Mouse (Mus musculus) cerebellum, adult 18-20 months (tissue): ENCODE measurements around the gene Spaca3.

ENCODE experiments used
- DNase-seq, 2 experiments: peaks; one replicate each; pipeline ENCODE4 v3.0.0; 2021

Gene Spaca3

DNA sequence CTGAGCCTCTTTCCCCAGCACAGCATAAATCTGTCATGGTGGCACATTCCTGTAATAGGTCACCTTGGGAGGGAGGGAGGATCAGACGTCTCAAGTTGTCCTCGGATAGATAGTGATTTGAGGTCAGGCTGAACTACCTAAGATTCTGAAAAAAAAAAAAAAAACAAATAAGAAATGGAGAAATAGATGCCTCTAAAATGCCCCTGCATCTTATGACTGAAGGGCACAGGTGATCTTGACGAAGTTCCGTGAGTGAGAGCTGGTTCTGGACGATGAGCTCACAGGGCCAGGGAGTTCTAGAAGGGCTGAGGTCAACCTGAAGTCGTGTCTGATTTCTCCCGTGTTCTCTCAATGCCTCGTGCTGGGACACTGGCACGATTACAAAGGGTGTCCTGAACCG is at the start of gene Spaca3:
TSS of gene Spaca3 (plus strand) at position 301 of the 400 bp plus-strand sequence.
- DNase-seq, result no peak

- DNase-seq, result no peak
Measured at GRCm38 (mm10) chr11:80808551-80809070, 49.6 kb upstream of the Spaca3 start.

GRCm38 (mm10) chr11:80809666-80809992 is 48.5 kb upstream of the Spaca3 start:
- no peak for DNase-seq

GRCm38 (mm10) chr11:80809993-80810821 is 48.0 kb upstream of the Spaca3 start, which contains the start of gene Tmem98:
Tmem98 (plus strand) TSS chr11:80810175.
- DNase-seq, result peak; percentile 6 to 11

DNA sequence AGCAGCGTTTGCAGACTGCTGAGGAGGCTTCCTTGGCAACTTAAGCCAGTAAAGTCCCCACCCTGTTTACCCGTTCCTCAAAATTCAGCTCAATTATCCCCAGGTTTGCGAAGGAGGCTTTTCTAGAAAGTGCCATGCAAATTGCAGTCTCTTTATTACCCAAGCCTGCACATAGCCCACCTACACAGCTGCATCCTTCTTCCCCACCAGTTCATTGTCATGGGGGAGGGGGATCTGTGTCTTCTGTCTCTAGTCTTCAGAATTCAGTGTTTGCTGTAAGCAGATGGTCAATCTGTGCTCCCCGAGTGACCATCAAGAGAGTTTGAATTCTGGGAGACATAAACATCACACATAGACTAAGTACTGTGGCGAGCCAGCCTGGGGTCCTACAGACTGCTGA is 47.0 kb upstream of the Spaca3 start:
- DNase-seq, result no peak

DNA sequence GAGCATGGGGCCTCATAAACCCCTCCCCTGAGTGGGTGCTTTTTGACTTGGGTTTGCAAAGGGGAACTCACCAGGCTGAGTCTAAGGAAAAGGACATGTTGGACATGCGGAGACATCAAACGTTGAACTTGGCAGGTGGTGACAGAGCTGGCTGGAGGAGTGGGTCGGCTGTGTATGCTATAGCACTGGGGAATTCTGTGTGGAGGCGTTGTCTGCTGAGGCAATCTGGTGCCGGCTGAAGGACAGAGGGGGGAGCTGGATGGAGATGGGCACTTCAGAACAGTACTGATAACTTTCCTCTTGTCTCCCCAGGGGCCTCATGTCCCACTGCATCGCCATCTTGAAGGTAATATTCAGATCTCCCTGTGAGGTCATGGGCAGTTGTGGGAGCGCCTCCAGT is 42.8 kb upstream of the Spaca3 start:
- no peak for DNase-seq

DNA sequence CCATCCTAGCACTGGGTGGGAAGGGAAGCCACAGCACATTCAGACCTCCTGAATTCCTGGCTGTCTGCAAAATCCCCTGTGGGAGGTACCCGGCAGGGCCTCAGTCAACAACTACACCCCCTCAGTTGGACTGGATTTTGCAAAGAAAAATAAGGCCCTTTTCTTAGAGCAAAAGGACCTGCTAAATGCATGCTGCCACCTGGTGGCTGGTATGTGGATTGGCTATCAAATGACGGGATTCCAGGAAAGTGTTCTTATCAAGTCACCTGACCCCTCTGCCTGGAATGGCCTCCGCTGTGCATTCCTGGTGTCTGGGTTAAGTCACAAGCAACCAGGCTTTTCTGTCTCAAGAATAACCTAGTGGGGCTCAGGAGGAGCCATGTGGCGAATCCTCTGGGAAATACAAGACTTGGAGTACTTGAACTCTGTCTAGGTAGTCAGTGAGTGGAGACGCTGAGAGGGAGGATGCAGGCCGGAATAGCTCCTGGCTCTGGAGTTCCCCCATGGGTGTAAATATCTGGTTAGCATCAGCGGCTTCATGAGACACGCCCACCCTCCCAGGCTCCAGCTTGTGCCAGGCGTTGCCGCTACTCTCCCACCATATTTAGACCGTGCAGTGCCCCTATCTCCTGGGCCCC is 40.0 kb upstream of the Spaca3 start:
- DNase-seq, result peak; percentile 66 to 72

DNA sequence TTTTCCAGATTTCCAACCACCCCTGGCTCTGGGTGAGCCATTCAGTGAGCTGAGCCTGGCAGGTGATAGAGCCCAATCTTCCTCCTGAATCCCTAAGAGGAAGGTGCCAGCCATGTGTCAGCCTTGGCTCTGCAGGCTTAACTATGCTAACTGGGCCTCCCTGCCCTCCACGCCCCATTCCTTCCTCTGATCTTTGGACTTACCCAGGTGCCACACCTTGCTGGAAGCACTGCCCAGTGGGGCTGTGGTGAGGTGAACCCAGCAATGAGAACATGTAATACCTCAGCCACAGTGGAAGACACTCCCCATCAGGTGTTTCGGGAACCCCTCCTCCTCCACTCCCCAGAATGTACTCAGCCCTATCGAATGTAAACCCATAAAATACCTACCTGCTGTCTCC is 38.1 kb upstream of the Spaca3 start:
- no peak for DNase-seq

GRCm38 (mm10) chr11:80821296-80821695 is 36.9 kb upstream of the Spaca3 start:
- peak; percentile 24 to 33 for DNase-seq

- no peak for DNase-seq
Measured at GRCm38 (mm10) chr11:80821794-80822193, 36.4 kb upstream of the Spaca3 start.

DNA sequence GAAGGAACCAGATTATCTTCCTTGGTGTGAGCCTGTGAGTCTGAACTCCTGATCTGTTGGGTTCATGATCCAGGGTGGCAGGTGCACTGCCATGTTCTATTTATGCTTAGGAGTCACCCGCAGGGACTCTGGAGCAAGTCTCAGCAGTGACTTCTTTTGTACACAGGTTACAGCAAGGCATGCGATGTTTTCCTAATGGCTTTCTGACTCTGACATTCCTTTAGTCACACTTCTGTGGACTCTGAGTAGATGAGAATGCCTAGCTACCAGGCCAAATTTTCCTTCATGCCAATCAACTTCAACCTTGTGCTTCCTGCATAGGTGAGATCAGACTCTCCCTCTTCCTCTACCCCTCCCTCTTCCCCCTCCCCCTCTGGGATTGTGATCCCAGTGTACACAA is 22.8 kb upstream of the Spaca3 start:
- no peak for DNase-seq

- DNase-seq, result no peak
Measured at GRCm38 (mm10) chr11:80835841-80836240, 22.3 kb upstream of the Spaca3 start.

- DNase-seq, result no peak
Measured at GRCm38 (mm10) chr11:80838724-80839123, 19.4 kb upstream of the Spaca3 start.

DNA sequence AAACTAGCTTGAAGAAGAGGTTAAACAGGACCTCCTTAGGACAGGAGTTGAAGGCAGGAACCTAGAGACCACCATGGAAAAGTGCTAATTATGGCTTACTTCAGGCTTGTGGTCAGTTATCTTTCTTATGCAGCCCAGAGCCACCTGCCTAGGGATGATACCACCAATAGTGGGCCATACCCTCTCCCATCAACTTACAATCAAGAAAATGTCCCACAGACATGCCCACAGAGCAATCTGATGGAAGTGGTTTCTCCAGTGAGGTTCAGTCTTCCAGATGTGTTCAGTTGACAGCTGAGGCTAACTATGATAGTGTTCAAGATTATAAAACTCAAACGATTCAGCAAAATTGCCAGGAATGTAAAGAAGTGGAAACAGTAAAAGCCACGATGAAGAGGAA is 14.7 kb upstream of the Spaca3 start:
- no peak for DNase-seq

- DNase-seq, result no peak
Measured at GRCm38 (mm10) chr11:80845486-80845885, 12.7 kb upstream of the Spaca3 start.

- DNase-seq, result no peak
Measured at GRCm38 (mm10) chr11:80846115-80846514, 12.1 kb upstream of the Spaca3 start.

DNA sequence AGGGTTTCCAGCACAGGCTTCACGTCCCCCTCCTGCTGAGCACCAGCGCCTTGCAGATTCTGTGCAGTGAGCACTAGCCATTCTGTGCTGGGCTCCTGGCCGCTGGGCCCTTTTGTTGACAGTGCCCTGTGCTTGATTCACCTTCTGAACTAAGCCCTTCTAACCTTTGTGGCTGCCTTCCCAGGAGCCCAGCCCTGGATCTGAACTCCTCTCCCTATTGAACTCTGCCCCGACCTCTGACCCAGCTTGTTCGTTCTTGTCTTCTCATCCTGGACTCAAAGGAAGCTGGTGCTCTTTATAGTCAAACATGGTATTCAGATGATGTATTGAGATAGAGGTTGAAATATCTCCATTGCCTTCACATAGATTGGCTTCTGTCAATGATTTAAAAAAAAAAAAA is 10.0 kb upstream of the Spaca3 start:
- DNase-seq, result no peak

- DNase-seq, result no peak
Measured at GRCm38 (mm10) chr11:80851859-80852258, 6.3 kb upstream of the Spaca3 start.

- no peak for DNase-seq
Measured at GRCm38 (mm10) chr11:80853014-80853413, 5.2 kb upstream of the Spaca3 start.

DNA sequence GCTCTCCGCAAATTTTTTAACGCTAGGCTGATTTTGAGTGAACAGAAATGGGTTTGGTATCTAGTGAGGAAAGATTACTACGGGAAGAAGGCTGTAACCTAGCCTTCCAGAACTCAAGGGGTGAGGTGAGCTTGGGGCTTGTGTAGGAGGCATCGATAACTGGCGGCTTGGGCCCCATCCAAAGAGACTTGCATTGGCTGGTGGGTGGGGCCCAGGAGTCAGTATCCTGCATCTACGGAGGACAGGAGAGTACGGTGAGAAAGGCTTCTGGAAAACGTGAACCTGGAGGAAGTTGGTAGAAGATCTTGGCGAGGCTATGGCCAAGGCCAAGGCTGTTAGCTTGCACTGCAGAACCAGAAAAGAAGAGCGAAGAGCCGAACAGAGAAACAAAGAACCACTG is 3.7 kb upstream of the Spaca3 start:
- DNase-seq, result no peak

DNA sequence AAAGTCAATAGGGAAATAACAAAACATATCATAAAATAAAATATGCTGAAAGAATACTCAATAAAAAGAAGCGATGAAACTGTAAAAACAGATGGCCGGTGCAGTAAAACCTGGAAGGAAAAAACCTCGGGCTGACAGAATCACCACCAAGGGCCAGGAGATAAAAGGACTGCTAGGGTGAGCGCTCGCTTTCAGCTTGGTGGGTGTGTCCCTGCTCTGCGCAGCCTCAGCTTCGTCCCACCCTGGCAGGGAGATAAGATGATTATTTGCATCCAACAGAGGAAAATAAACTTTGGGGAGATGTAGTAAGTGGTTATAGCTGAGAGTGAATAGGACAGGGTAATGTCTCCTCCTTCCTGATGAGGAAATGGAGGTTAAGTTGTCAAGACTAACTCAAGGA is 3.3 kb upstream of the Spaca3 start:
- DNase-seq, result no peak

DNA sequence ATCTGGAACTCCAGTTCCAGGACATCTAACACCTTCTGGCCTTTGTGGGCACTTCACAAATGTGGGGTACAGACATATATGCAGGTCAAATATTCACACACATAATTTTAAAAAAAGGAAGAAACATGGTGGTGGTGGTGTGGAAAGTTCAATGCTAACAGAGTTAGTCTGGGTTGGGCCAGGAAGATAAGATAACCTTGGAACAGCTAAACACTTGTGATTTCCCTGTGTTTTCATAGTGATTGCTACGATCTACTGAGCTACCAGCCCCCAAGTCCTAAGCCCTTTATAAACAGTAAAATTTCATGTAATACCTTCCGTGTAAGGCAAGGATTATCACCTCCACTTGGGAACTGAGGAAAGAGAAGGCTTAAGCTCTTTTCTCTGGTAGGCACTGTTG is 1.3 kb upstream of the Spaca3 start:
- no peak for DNase-seq

- DNase-seq, result no peak
Measured at GRCm38 (mm10) chr11:80862941-80863340, 4.8 kb downstream of the Spaca3 start.

GRCm38 (mm10) chr11:80868039-80868438 is 9.9 kb downstream of the Spaca3 start:
- no peak for DNase-seq
